Mouse (Mus musculus): ENCODE measurements around the gene Kdelr3. TPM values are rescaled to one million over a fixed set of nuclear protein-coding genes. Genes with fewer than 3 reads are reported as not detected.

Kdelr3 gene
- polyA plus RNA-seq, 1 experiment from 2014 or later = 32.2 TPM

GRCm38 (mm10) chr15:79546410-79547288, 30.4 kb downstream of the Kdelr3 start, which contains the start of gene Ddx17:
TSS of gene Ddx17 (minus strand) at chr15:79546741.
- peak; percentile 98 for ATAC-seq (ENCODE audit: low FRiP score)
- Histone ChIP-seq H3K36me3 (peaks cover 26% of the 10 kb centered on the region), H3K4me1 (peaks cover 22% of the 10 kb centered on the region), H3K27ac (peak within 1 kb of the TSS; percentile 98), H3K27me3 (0 out of 2 replicates have a peak, but pooled peaks cover 5% of the 10 kb centered on the region), H3K4me3 (peak within 1 kb of the TSS; percentile 83), H3K4me2 (replicated peaks) (peak within 1 kb of the TSS; percentile 90), H3K9me3 (replicated peaks) (no peaks in the 10 kb centered on the region), H3K9ac (peak within 1 kb of the TSS; percentile 89)
- WGBS = 2% methylated on average over 84 of the region's 84 CpGs

GRCm38 (mm10) chr15:79547289-79547820, 31.1 kb downstream of the Kdelr3 start:
- ATAC-seq (ENCODE audit: low FRiP score) = no peak; the same call in 1 of the 2 replicates

GRCm38 (mm10) chr15:79548226-79548625, 32.0 kb downstream of the Kdelr3 start:
- H3K4me1 ChIP-seq = peaks cover 22% of the 10 kb centered on the region
- WGBS = 97% methylated on average over 2 of the region's 2 CpGs
- no peak overlapping the region for H3K27ac ChIP-seq
- H3K36me3 ChIP-seq = peaks cover 10% of the 10 kb centered on the region
- peaks cover 8% of the 10 kb centered on the region; the same call in 1 of the 2 replicates for H3K27me3 ChIP-seq
- no peak overlapping the region for H3K4me2 ChIP-seq (replicated peaks)
- no peak overlapping the region for H3K9ac ChIP-seq
- no peaks in the 10 kb centered on the region for H3K9me3 ChIP-seq (replicated peaks)
- no peak for ATAC-seq (ENCODE audit: low FRiP score)
- H3K4me3 ChIP-seq = no peak overlapping the region

More at GRCm38 (mm10) chr15:79547289-79547820, 31.1 kb downstream of the Kdelr3 start:
- peak overlapping the region; percentile 98 for H3K27ac ChIP-seq
- H3K4me3 ChIP-seq = peak overlapping the region; percentile 83
- H3K9ac ChIP-seq = peak overlapping the region; percentile 63
- peak overlapping the region; percentile 53 for H3K4me2 ChIP-seq (replicated peaks)
- peaks cover 22% of the 10 kb centered on the region for H3K4me1 ChIP-seq
- no peaks in the 10 kb centered on the region for H3K9me3 ChIP-seq (replicated peaks)
- H3K27me3 ChIP-seq = peaks cover 7% of the 10 kb centered on the region; the same call in 1 of the 2 replicates
- WGBS = 76% methylated on average over 17 of the region's 17 CpGs
- peaks cover 19% of the 10 kb centered on the region for H3K36me3 ChIP-seq

GRCm38 (mm10) chr15:79552566-79552965, 36.4 kb downstream of the Kdelr3 start:
- Histone ChIP-seq H3K9ac (no peak overlapping the region), H3K9me3 (replicated peaks) (no peaks in the 10 kb centered on the region), H3K4me1 (no peaks in the 10 kb centered on the region), H3K27me3 (peaks cover 8% of the 10 kb centered on the region; the same call in 1 of the 2 replicates), H3K27ac (no peak overlapping the region), H3K4me3 (no peak overlapping the region), H3K4me2 (replicated peaks) (no peak overlapping the region), H3K36me3 (no peaks in the 10 kb centered on the region)
- 74% methylated on average over 5 of the region's 5 CpGs for WGBS
- ATAC-seq (ENCODE audit: low FRiP score) = no peak

- WGBS = 73% methylated on average over 3 of the region's 3 CpGs
- Histone ChIP-seq H3K4me1 (no peaks in the 10 kb centered on the region), H3K27ac (no peak overlapping the region), H3K9me3 (replicated peaks) (no peaks in the 10 kb centered on the region), H3K27me3 (no peaks in the 10 kb centered on the region), H3K4me2 (replicated peaks) (no peak overlapping the region), H3K36me3 (no peaks in the 10 kb centered on the region), H3K9ac (no peak overlapping the region), H3K4me3 (no peak overlapping the region)
- ATAC-seq (ENCODE audit: low FRiP score) = no peak
These were observed 43.4 kb downstream of the Kdelr3 start for GRCm38 (mm10) chr15:79559649-79560048.

GRCm38 (mm10) chr15:79562417-79562816, 46.2 kb downstream of the Kdelr3 start:
- H3K9me3 ChIP-seq (replicated peaks) = no peaks in the 10 kb centered on the region
- ATAC-seq (ENCODE audit: low FRiP score) = no peak
- no peaks in the 10 kb centered on the region for H3K36me3 ChIP-seq
- no peak overlapping the region for H3K9ac ChIP-seq
- no peaks in the 10 kb centered on the region for H3K4me1 ChIP-seq
- no peaks in the 10 kb centered on the region for H3K27me3 ChIP-seq
- no peak overlapping the region for H3K4me2 ChIP-seq (replicated peaks)
- WGBS = 87% methylated on average over 9 of the region's 9 CpGs
- no peak overlapping the region for H3K4me3 ChIP-seq
- H3K27ac ChIP-seq = no peak overlapping the region

- no peak for ATAC-seq (ENCODE audit: low FRiP score)
- Histone ChIP-seq H3K36me3 (no peaks in the 10 kb centered on the region), H3K27me3 (no peaks in the 10 kb centered on the region), H3K4me1 (no peaks in the 10 kb centered on the region), H3K4me2 (replicated peaks) (no peak overlapping the region), H3K27ac (no peak overlapping the region), H3K9me3 (replicated peaks) (no peaks in the 10 kb centered on the region), H3K9ac (no peak overlapping the region), H3K4me3 (no peak overlapping the region)
- 56% methylated on average over 1 of the region's 1 CpGs for WGBS
These were observed 59.5 kb downstream of the Kdelr3 start for GRCm38 (mm10) chr15:79575543-79576222.

- no peak overlapping the region for H3K4me3 ChIP-seq
- WGBS = 95% methylated on average over 2 of the region's 2 CpGs
- no peak for ATAC-seq (ENCODE audit: low FRiP score)
- no peak overlapping the region for H3K27ac ChIP-seq
- H3K9ac ChIP-seq = no peak overlapping the region
- no peaks in the 10 kb centered on the region for H3K36me3 ChIP-seq
- no peaks in the 10 kb centered on the region for H3K27me3 ChIP-seq
- H3K9me3 ChIP-seq (replicated peaks) = no peaks in the 10 kb centered on the region
- H3K4me1 ChIP-seq = no peaks in the 10 kb centered on the region
- no peak overlapping the region for H3K4me2 ChIP-seq (replicated peaks)
These were observed 60.7 kb downstream of the Kdelr3 start for GRCm38 (mm10) chr15:79576947-79577346.

Small RNA genes lying within 50 kb of the gene (microRNA-seq; reads per million reads assigned to microRNA genes)
- gene Gm44302 = not detected

Other genes starting within 250 kb of the Kdelr3 start
- gene Baiap2l2, start 230.9 kb upstream of the Kdelr3 start, polyA plus RNA-seq (2016; fragmentation: Nextera tagmentation; extraction: Ambion mirVana) = 0.92 and 4.1 TPM in 2 replicates
- 36.5 and 38.9 TPM in 2 replicates for gene Pla2g6, start 188.0 kb upstream of the Kdelr3 start, polyA plus RNA-seq (2016; fragmentation: Nextera tagmentation; extraction: Ambion mirVana)
- gene Maff, start 169.8 kb upstream of the Kdelr3 start, polyA plus RNA-seq (2016; fragmentation: Nextera tagmentation; extraction: Ambion mirVana) = 1.4 and 1.5 TPM in 2 replicates
- 46.2 and 52.0 TPM in 2 replicates for gene Tmem184b, start 112.8 kb upstream of the Kdelr3 start, polyA plus RNA-seq (2016; fragmentation: Nextera tagmentation; extraction: Ambion mirVana)
- gene Csnk1e, start 60.8 kb upstream of the Kdelr3 start, polyA plus RNA-seq (2016; fragmentation: Nextera tagmentation; extraction: Ambion mirVana) = 280 and 284 TPM in 2 replicates
- gene Kcnj4, start 11.2 kb upstream of the Kdelr3 start, polyA plus RNA-seq (2016; fragmentation: Nextera tagmentation; extraction: Ambion mirVana) = not detected in 2 replicates
- 76.5 and 77.2 TPM in 2 replicates for gene Ddx17, start 30.3 kb downstream of the Kdelr3 start, polyA plus RNA-seq (2016; fragmentation: Nextera tagmentation; extraction: Ambion mirVana)
- 2.0 and 2.2 TPM in 2 replicates for gene Dmc1, start 88.7 kb downstream of the Kdelr3 start, polyA plus RNA-seq (2016; fragmentation: Nextera tagmentation; extraction: Ambion mirVana)
- gene Fam227a, start 142.5 kb downstream of the Kdelr3 start, polyA plus RNA-seq (2016; fragmentation: Nextera tagmentation; extraction: Ambion mirVana) = 5.5 and 5.9 TPM in 2 replicates
- gene Cby1, start 142.8 kb downstream of the Kdelr3 start, polyA plus RNA-seq (2016; fragmentation: Nextera tagmentation; extraction: Ambion mirVana) = 63.7 and 69.0 TPM in 2 replicates
- 239 and 249 TPM in 2 replicates for gene Tomm22, start 154.4 kb downstream of the Kdelr3 start, polyA plus RNA-seq (2016; fragmentation: Nextera tagmentation; extraction: Ambion mirVana)
- 29.0 and 29.7 TPM in 2 replicates for gene Josd1, start 171.5 kb downstream of the Kdelr3 start, polyA plus RNA-seq (2016; fragmentation: Nextera tagmentation; extraction: Ambion mirVana)
- 41.4 and 45.5 TPM in 2 replicates for gene Gtpbp1, start 174.4 kb downstream of the Kdelr3 start, polyA plus RNA-seq (2016; fragmentation: Nextera tagmentation; extraction: Ambion mirVana)
- 8.0 and 8.2 TPM in 2 replicates for gene Sun2, start 226.1 kb downstream of the Kdelr3 start, polyA plus RNA-seq (2016; fragmentation: Nextera tagmentation; extraction: Ambion mirVana)

Data from hindbrain, embryonic 12.5 days (tissue).